Mouse (Mus musculus) cerebellum, adult 9-11 months (tissue): ENCODE data around the gene Arf3.
"Not testable (repeated sequence)": the region's sequence is repeated elsewhere in the genome, so short reads cannot be mapped to it uniquely, and the experiment has no call there.

Experiments used
- DNase-seq: peaks from one replicate; pipeline ENCODE4 v3.0.0; 2022

Gene Arf3

GRCm38 (mm10) chr15:98762670-98763529 lies at the start of gene Arf3:
TSS of gene Arf3 (minus strand) at chr15:98763214.
- DNase-seq, result peak; percentile 94

GRCm38 (mm10) chr15:98810212-98810611 lies 47.2 kb upstream of the Arf3 start:
- DNase-seq, result not testable (repeated sequence)

GRCm38 (mm10) chr15:98809390-98809789 lies 46.4 kb upstream of the Arf3 start, which contains the start of gene Ddn:
TSS of gene Ddn (minus strand) at chr15:98809490.
- no peak for DNase-seq

GRCm38 (mm10) chr15:98808651-98809134 lies 45.7 kb upstream of the Arf3 start:
- no peak for DNase-seq

- DNase-seq, result no peak
Measured at GRCm38 (mm10) chr15:98807895-98808650, 45.1 kb upstream of the Arf3 start.

GRCm38 (mm10) chr15:98806809-98807770 lies 44.1 kb upstream of the Arf3 start:
- no peak for DNase-seq

- no peak for DNase-seq
Measured at GRCm38 (mm10) chr15:98806071-98806808, 43.2 kb upstream of the Arf3 start.

- DNase-seq, result peak; percentile 50
Measured at GRCm38 (mm10) chr15:98805324-98806040, 42.5 kb upstream of the Arf3 start.

- peak; percentile 81 for DNase-seq
Measured at GRCm38 (mm10) chr15:98804054-98804453, 41.0 kb upstream of the Arf3 start.

GRCm38 (mm10) chr15:98802926-98803325 lies 39.9 kb upstream of the Arf3 start:
- no peak for DNase-seq

- DNase-seq, result peak; percentile 61
Measured at GRCm38 (mm10) chr15:98799396-98799795, 36.4 kb upstream of the Arf3 start.

- DNase-seq, result no peak
Measured at GRCm38 (mm10) chr15:98798903-98799302, 35.9 kb upstream of the Arf3 start.

GRCm38 (mm10) chr15:98797835-98798492 lies 35.0 kb upstream of the Arf3 start:
- DNase-seq, result no peak

GRCm38 (mm10) chr15:98796803-98797595 lies 34.0 kb upstream of the Arf3 start:
- DNase-seq, result no peak

- DNase-seq, result no peak
Measured at GRCm38 (mm10) chr15:98793141-98793698, 30.2 kb upstream of the Arf3 start.

- DNase-seq, result no peak
Measured at GRCm38 (mm10) chr15:98792233-98793020, 29.4 kb upstream of the Arf3 start.

- no peak for DNase-seq
Measured at GRCm38 (mm10) chr15:98791771-98792170, 28.8 kb upstream of the Arf3 start.

- no peak for DNase-seq
Measured at GRCm38 (mm10) chr15:98791221-98791620, 28.2 kb upstream of the Arf3 start.
